Comparison of ENCODE assay signal across 9 mouse cellular contexts in the genomic region with DNA sequence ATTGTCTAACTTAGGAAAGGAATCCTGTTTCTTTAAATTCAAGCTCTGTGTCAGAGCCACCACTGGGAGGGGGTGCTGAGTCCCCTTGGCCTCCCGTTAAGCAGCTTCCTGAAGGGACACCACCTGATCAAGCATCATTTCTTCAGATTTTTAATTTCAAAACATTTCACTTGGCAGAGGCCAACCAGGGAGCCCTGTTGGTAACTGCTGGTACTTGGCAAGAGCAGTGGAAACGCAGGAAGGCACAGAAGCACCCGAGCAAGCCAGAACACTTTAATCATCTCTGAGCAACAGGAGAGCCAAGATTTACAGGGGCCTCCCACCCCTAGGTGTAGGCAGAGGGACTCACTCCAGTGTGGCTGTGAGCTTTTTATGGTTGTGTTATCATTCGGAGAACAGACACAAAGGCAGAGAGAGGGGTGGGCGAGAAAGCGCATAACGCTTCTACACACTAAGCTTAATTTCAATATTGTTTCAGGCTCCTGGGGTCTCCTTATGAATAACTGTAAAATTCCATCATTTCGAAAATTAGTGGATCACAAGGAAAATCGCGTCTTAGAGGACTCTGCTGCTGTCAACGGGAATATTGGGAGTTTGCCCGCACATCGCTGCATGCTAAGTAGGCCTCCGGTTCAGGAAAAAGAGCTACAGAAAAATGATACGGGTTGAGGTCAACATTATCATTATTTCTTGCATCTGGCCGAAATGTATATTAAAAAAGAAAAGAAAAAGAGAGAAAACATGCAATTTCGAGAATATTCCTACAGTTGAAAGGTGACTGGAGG.
A peak's percentile ranks its signal among the peaks of the same experiment; 100 is the strongest.
DNase-seq lines count a peak whose midpoint lies in the region; ATAC-seq and TF ChIP-seq lines count a peak whose summit lies in the region.
"Had no signal": no experiment of that assay in that cellular context is flagged by ENCODE, and none has a peak within 500 bp of the region (broad histone marks: within the 10 kb centered on the region; RNA-seq: fewer than 3 reads in every experiment).

No protein-coding gene starts in this region.

- no peaks in the 10 kb centered on the region for H3K4me1 ChIP-seq in forebrain, postnatal 0 days (ENCODE audit: insufficient read depth)
- no peaks in the 10 kb centered on the region for H3K4me1 ChIP-seq in forebrain, embryonic 10.5 days
- no peaks in the 10 kb centered on the region for H3K4me1 ChIP-seq in kidney, embryonic 15.5 days

- no peak overlapping the region for H3K4me3 ChIP-seq in forebrain, postnatal 0 days (ENCODE audit: low read depth, low read length)
- no peak overlapping the region for H3K4me3 ChIP-seq in forebrain, embryonic 10.5 days
- no peak overlapping the region for H3K4me3 ChIP-seq in kidney, embryonic 15.5 days (replicated peaks)

- no peak for TF ChIP-seq CTCF in forebrain, postnatal 0 days (IDR thresholded peaks at IDR 0.05; ENCODE audit: low read depth)
- TF ChIP-seq CTCF in brain, embryonic 14.5 days (IDR thresholded peaks at IDR 0.05; ENCODE audit: borderline replicate concordance, extremely low read depth, insufficient read depth, insufficient read length), result peak; percentile 7; the same call in 1 of the 2 replicates

- H3K27me3 ChIP-seq in forebrain, postnatal 0 days (ENCODE audit: insufficient read depth, low read length), result no peaks in the 10 kb centered on the region
- no peaks in the 10 kb centered on the region for H3K27me3 ChIP-seq in forebrain, embryonic 10.5 days (ENCODE audit: poor library complexity, severe bottlenecking)
- no peaks in the 10 kb centered on the region for H3K27me3 ChIP-seq in kidney, embryonic 15.5 days

- TF ChIP-seq POLR2A in brain, embryonic 14.5 days (IDR thresholded peaks at IDR 0.05; ENCODE audit: borderline replicate concordance, extremely low read depth, insufficient read depth, insufficient read length, poor library complexity, severe bottlenecking), result no peak

- intact Hi-C loops in left cerebral cortex, postnatal 14 days (cut with DNase I), result no loop called here

- DNase-seq in forebrain, postnatal 0 days, result peak; percentile 25
- DNase-seq in forebrain, embryonic 10.5 days (ENCODE audit: extremely low spot score, low spot score), result no peak
- DNase-seq in brain, embryonic 14.5 days (ENCODE audit: low read depth), result peak; percentile 35
- DNase-seq in frontal cortex, postnatal 14 days (ENCODE audit: low spot score in 2 of 2), result peak; percentile 6 to 27
- DNase-seq in left cerebral cortex, postnatal 14 days (ENCODE audit: low spot score in 2 of 2), result peak; percentile 8 to 39
- no peak for DNase-seq in adrenal gland, postnatal 36 days
- no peak for DNase-seq in B cell, adult 2 months

- no peak overlapping the region for H3K4me2 ChIP-seq in forebrain, postnatal 0 days (ENCODE audit: low read depth)
- H3K4me2 ChIP-seq in kidney, embryonic 15.5 days, result no peak overlapping the region

- H3K36me3 ChIP-seq in forebrain, postnatal 0 days (ENCODE audit: insufficient read depth), result no peaks in the 10 kb centered on the region
- no peaks in the 10 kb centered on the region for H3K36me3 ChIP-seq in forebrain, embryonic 10.5 days (replicated peaks)
- no peaks in the 10 kb centered on the region for H3K36me3 ChIP-seq in kidney, embryonic 15.5 days

- no peaks in the 10 kb centered on the region for H3K9me3 ChIP-seq in forebrain, postnatal 0 days (ENCODE audit: low read length)
- no peaks in the 10 kb centered on the region; the same call in 1 of the 2 replicates for H3K9me3 ChIP-seq in forebrain, embryonic 10.5 days
- H3K9me3 ChIP-seq in kidney, embryonic 15.5 days (replicated peaks), result no peaks in the 10 kb centered on the region

- no peak overlapping the region for H3K27ac ChIP-seq in forebrain, postnatal 0 days (ENCODE audit: low read depth, low read length)
- H3K27ac ChIP-seq in forebrain, embryonic 10.5 days, result no peak overlapping the region
- no peak overlapping the region for H3K27ac ChIP-seq in kidney, embryonic 15.5 days
- H3K27ac ChIP-seq: macrophage had no signal

- ATAC-seq in forebrain, postnatal 0 days, result peak; percentile 32; the same call in 1 of the 2 replicates
- no peak for ATAC-seq in kidney, embryonic 15.5 days (replicated peaks; ENCODE audit: low FRiP score)

- no peak overlapping the region for H3K9ac ChIP-seq in forebrain, postnatal 0 days
- H3K9ac ChIP-seq in kidney, embryonic 15.5 days, result no peak overlapping the region

- WGBS in forebrain, postnatal 0 days, result 76% methylated on average over 17 of the region's 17 CpGs
- WGBS in forebrain, embryonic 10.5 days, result 90% methylated on average over 17 of the region's 17 CpGs
- 83% methylated on average over 17 of the region's 17 CpGs for WGBS in kidney, embryonic 15.5 days

Comparison
In these comparisons a context has a peak if more than half of its experiments do, and no peak if none do; other contexts are left out.
1. DNase-seq: peak in forebrain, postnatal 0 days (single experiment), brain, embryonic 14.5 days (single experiment), frontal cortex, postnatal 14 days (2 of 2) and left cerebral cortex, postnatal 14 days (2 of 2); none in forebrain, embryonic 10.5 days (single experiment), adrenal gland, postnatal 36 days (0 of 2) and B cell, adult 2 months (0 of 2).